Mouse (Mus musculus): Measurements from ENCODE around the gene Tas2r129. TPM values are rescaled to one million over a fixed set of nuclear protein-coding genes. Genes with fewer than 3 reads are reported as not detected.

Gene Tas2r129
- polyA plus RNA-seq (2012) = not detected in 2 replicates

DNA sequence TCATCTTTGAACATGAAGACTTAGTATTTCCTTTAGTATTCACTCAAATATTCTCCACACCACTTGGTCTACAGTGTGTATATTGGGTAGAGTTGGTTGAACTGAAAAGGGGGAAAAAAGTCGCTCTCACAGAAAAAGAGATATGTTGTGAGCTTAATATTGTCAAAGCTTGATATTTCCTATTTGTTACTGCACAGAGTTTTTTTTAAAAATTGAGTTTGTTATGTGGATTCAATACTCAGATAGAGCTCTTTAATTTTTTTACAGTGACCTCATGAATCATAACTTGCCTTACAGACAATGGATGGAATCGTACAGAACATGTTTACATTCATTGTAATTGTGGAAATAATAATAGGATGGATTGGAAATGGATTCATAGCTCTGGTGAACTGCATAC is at the start of gene Tas2r129:
Gene Tas2r129 (plus strand): TSS at position 301 of the 400 bp plus-strand sequence.
- TF ChIP-seq GATA1 (IDR thresholded peaks at IDR 0.05; ENCODE audit: low read length) = no peak

DNA sequence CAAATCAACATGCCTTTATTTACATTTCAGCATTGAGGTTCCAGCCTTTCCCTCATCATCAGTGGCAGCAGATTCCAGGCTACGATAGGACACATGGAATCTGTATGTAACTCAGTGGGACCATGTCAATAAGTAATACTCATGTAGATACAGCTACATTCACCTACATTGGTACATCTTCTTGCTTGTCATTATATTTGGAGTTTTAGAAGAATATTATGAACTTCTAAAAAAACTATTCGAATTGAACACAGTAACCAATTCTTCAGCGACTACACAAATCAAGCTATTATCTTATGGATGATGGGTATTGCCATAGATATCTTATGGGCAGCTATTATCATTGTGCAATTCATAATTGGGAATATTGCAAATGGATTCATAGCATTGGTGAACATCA is 41.6 kb upstream of the Tas2r129 start, which contains the start of gene Tas2r125:
Gene Tas2r125 (plus strand): TSS at position 301 of the 400 bp plus-strand sequence.
- TF ChIP-seq GATA1 (IDR thresholded peaks at IDR 0.05; ENCODE audit: low read length) = no peak

DNA sequence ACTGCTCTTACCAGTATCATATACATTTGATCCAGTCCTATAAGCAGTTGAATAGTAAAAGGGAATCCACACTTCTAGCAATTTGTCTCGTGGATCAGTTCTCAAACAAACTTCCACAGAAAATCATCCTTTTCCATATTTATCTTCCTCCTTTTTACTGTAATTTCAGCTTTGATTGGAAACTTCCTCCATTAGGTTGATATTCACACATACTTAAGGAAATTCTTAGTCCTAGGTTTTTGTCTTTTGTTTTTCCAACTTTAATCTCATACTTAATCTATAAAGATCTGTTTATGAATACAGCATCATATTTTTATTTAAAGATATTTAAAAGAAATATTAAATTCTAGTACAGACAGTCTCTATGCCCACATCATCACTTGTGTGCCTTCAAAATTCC is 6.9 kb downstream of the Tas2r129 start, which contains the start of gene Tas2r131:
Gene Tas2r131 (minus strand): TSS at position 101 of the 400 bp plus-strand sequence.
- TF ChIP-seq GATA1 (IDR thresholded peaks at IDR 0.05; ENCODE audit: low read length) = no peak

DNA sequence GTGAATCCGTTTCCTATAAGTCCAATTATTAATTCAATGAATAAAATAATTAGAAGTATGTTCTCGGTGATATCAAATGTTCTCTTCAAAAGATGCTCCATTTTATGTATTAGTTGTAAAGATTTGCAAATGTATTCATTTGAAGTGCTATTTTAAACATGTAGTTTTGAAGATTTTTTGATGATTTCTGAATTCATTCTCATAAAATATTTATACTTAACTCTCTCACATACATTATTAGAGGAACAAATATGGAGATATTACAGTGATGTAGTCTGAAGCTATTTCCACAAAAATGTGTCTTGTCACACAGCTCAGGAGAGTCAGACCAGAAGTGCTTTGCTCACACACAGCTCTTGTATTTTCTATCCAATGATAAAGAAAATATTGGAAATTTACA is 30.0 kb downstream of the Tas2r129 start, which contains the start of gene Tas2r109:
Gene Tas2r109 (minus strand): TSS at position 101 of the 400 bp plus-strand sequence.
- TF ChIP-seq GATA1 (IDR thresholded peaks at IDR 0.05; ENCODE audit: low read length) = no peak

Other genes starting within 250 kb of the Tas2r129 start
- not detected in 2 replicates for gene Tas2r122, start 239.2 kb upstream of the Tas2r129 start, polyA plus RNA-seq (2012)
- gene Tas2r115, start 213.1 kb upstream of the Tas2r129 start, polyA plus RNA-seq (2012) = not detected in 2 replicates
- gene Tas2r124, start 196.4 kb upstream of the Tas2r129 start, polyA plus RNA-seq (2012) = not detected in 2 replicates
- not detected in 2 replicates for gene Tas2r102, start 189.0 kb upstream of the Tas2r129 start, polyA plus RNA-seq (2012)
- not detected in 2 replicates for gene Tas2r136, start 172.9 kb upstream of the Tas2r129 start, polyA plus RNA-seq (2012)
- gene Tas2r117, start 148.3 kb upstream of the Tas2r129 start, polyA plus RNA-seq (2012) = not detected in 2 replicates
- not detected in 2 replicates for gene Tas2r123, start 104.0 kb upstream of the Tas2r129 start, polyA plus RNA-seq (2012)
- not detected in 2 replicates for gene Tas2r116, start 95.7 kb upstream of the Tas2r129 start, polyA plus RNA-seq (2012)
- gene Tas2r110, start 83.1 kb upstream of the Tas2r129 start, polyA plus RNA-seq (2012) = not detected in 2 replicates
- not detected in 2 replicates for gene Tas2r113, start 58.1 kb upstream of the Tas2r129 start, polyA plus RNA-seq (2012)
- gene Tas2r125, start 41.5 kb upstream of the Tas2r129 start, polyA plus RNA-seq (2012) = not detected in 2 replicates
- gene Tas2r131, start 6.8 kb downstream of the Tas2r129 start, polyA plus RNA-seq (2012) = not detected in 2 replicates
- gene Tas2r109, start 29.9 kb downstream of the Tas2r129 start, polyA plus RNA-seq (2012) = not detected in 2 replicates
- not detected in 2 replicates for gene Tas2r103, start 86.0 kb downstream of the Tas2r129 start, polyA plus RNA-seq (2012)
- gene Tas2r140, start 104.7 kb downstream of the Tas2r129 start, polyA plus RNA-seq (2012) = not detected in 2 replicates
- gene Smim10l1, start 153.8 kb downstream of the Tas2r129 start, polyA plus RNA-seq (2012) = 63.3 and 86.0 TPM in 2 replicates

Data from G1E-ER4 (cell line).